Mouse (Mus musculus): ENCODE results near the gene Olfr67. TPM values are rescaled to one million over a fixed set of nuclear protein-coding genes. Genes with fewer than 3 reads are reported as not detected.

The Olfr67 gene
- not detected for polyA plus RNA-seq (2017; shearing (Covaris generic))

DNA sequence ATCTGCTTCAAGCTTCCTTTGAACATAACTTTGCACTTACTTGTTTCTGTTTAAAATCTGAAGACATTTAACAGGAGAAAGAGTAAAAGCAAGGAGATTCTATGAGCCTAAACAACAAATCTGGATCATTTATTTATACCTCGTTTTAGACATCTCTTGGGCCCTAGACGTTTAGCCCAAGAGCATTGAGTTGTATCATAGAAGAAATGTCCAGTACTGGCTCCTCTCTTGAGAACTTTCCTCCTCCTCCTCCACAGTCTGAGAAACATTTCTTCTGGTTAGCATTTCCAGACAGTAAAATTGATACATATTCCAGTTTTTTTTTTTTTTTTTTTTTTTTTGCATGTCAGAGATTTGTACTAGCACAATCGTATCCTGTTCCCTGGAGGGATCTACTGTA, at the start of gene Olfr67:
TSS of gene Olfr67 (minus strand) at position 101 of the 400 bp plus-strand sequence.

DNA sequence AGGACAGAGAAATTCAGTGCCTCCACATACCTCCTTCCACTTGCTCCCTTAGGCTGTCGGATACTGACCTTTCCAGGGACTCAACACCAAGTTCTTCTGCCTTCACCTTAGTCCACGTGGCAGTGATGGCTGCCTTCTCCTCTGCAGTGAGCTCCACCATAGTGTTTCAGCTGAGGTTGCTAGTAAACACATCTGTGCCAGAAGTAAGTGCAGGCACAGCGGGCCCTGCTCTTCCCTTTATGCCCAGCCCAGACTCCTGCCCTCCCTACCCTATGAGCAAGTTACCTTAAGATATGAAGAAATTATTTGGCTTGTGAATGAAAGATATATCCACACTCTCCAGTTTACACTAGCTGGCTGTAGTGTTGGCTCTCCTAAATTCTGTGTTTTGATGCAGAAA, 48.6 kb upstream of the Olfr67 start, which contains the start of gene Hbb-bh2:
TSS of gene Hbb-bh2 (minus strand) at position 253 of the 400 bp plus-strand sequence.

GRCm38 (mm10) chr7:103827808-103828207, 36.2 kb upstream of the Olfr67 start, which contains the start of gene Hbb-bs:
TSS of gene Hbb-bs (minus strand) at chr7:103828096.

GRCm38 (mm10) chr7:103813766-103814165, 22.1 kb upstream of the Olfr67 start, which contains the start of gene Hbb-bt:
TSS of gene Hbb-bt (minus strand) at chr7:103813996.

DNA sequence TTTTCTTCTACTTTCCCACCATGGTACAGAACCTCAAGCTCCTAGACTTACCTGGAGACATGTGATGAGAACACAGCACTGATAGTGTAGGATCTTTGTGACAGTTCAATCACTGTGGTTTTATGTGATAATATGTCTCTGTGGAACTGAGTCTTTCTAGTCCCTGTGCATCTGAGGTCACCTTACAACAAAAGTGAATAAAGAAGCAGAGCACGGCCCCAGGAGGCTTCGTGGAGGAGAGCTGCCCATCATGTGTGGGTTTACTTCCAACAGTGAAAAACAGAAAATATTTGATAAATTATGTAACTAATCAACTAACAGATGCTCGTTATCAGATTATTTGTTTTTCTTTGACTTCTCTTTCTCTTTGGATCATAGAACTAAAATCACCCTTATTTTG, 12.0 kb downstream of the Olfr67 start, which contains the start of gene Olfr68:
TSS of gene Olfr68 (minus strand) at position 101 of the 400 bp plus-strand sequence.

DNA sequence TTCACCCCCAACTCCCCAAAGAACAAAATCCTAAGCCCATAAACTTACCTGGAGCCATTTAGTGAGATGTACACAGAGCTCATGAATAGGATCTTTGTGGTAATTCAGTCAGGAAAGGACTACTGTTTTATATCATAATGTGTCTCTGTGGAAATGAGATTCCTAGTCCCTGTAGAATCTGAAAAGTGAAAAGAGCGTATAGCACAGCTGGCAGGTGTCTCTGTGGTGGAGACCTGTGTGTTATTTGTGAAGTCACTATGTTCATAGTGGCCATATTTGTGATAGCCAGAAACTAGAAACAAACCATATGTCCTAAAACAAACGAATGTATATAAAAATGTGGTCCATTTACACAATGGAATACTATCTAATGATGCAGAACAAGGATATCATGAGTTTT, 20.1 kb downstream of the Olfr67 start, which contains the start of gene Olfr69:
TSS of gene Olfr69 (minus strand) at position 101 of the 400 bp plus-strand sequence.

DNA sequence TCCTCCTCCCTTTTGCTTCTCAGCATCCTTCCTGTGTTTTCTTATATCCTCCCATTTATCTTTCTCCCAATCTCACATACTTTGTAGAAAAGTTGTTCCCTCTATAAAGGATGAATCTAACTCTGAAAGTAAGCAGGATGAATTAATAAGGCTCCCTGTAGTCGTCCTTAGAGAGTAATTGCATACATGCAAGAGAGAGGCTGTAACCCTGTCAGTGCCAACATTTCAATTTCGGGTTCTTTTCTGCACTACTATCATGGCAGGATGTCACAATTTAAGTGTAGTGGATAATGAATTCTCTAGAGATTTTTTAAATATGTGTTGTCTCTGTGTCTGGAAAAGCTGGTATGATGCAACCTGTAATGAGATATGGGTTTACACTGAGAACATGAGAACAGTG, 34.4 kb downstream of the Olfr67 start, which contains the start of gene Olfr630:
TSS of gene Olfr630 (minus strand) at position 101 of the 400 bp plus-strand sequence.

DNA sequence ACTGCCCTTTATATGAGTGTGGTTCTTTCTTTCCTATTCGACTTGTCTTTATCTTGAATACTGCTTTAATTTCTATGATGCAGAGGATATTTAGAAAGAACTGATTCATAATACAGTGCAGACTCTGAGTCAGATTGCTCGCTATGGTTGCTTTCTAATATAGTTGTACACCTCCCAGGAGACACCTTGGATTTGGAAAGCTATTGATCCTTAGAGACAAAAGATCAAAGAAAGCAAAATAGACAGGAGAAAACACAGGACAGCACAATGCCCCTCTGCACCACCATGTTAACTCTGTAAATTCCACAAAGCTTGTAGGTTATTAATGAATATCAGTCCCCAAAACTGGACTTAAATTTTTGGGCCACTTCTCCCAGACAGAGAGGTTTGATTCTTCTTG, 46.8 kb downstream of the Olfr67 start, which contains the start of gene Olfr629:
TSS of gene Olfr629 (minus strand) at position 101 of the 400 bp plus-strand sequence.

Other genes starting within 250 kb of the Olfr67 start
- not detected for gene Olfr612, start 249.1 kb downstream of the Olfr67 start, polyA plus RNA-seq (2017; shearing (Covaris generic))
- 0.05 TPM for gene Olfr613, start 243.7 kb downstream of the Olfr67 start, polyA plus RNA-seq (2017; shearing (Covaris generic))
- not detected for gene Olfr615, start 235.7 kb downstream of the Olfr67 start, polyA plus RNA-seq (2017; shearing (Covaris generic))
- not detected for gene Olfr616, start 222.7 kb downstream of the Olfr67 start, polyA plus RNA-seq (2017; shearing (Covaris generic))
- gene Olfr617, start 218.8 kb downstream of the Olfr67 start, polyA plus RNA-seq (2017; shearing (Covaris generic)): not detected
- not detected for gene Olfr618, start 201.7 kb downstream of the Olfr67 start, polyA plus RNA-seq (2017; shearing (Covaris generic))
- gene Olfr619, start 191.2 kb downstream of the Olfr67 start, polyA plus RNA-seq (2017; shearing (Covaris generic)): not detected
- gene Olfr620, start 179.3 kb downstream of the Olfr67 start, polyA plus RNA-seq (2017; shearing (Covaris generic)): not detected
- gene Olfr622, start 149.1 kb downstream of the Olfr67 start, polyA plus RNA-seq (2017; shearing (Covaris generic)): not detected
- not detected for gene Olfr623, start 128.1 kb downstream of the Olfr67 start, polyA plus RNA-seq (2017; shearing (Covaris generic))
- gene Olfr624, start 120.6 kb downstream of the Olfr67 start, polyA plus RNA-seq (2017; shearing (Covaris generic)): not detected
- not detected for gene Olfr625-ps1, start 109.1 kb downstream of the Olfr67 start, polyA plus RNA-seq (2017; shearing (Covaris generic))
- not detected for gene Olfr243, start 77.2 kb downstream of the Olfr67 start, polyA plus RNA-seq (2017; shearing (Covaris generic))
- gene Olfr628, start 61.4 kb downstream of the Olfr67 start, polyA plus RNA-seq (2017; shearing (Covaris generic)): not detected
- gene Olfr629, start 46.9 kb downstream of the Olfr67 start, polyA plus RNA-seq (2017; shearing (Covaris generic)): not detected
- gene Olfr630, start 34.5 kb downstream of the Olfr67 start, polyA plus RNA-seq (2017; shearing (Covaris generic)): not detected
- gene Olfr69, start 20.2 kb downstream of the Olfr67 start, polyA plus RNA-seq (2017; shearing (Covaris generic)): not detected
- gene Olfr68, start 12.1 kb downstream of the Olfr67 start, polyA plus RNA-seq (2017; shearing (Covaris generic)): not detected
- 106 TPM for gene Hbb-bt, start 22.2 kb upstream of the Olfr67 start, polyA plus RNA-seq (2017; shearing (Covaris generic))
- gene Hbb-bs, start 36.3 kb upstream of the Olfr67 start, polyA plus RNA-seq (2017; shearing (Covaris generic)): 546 TPM
- gene Hbb-bh2, start 48.7 kb upstream of the Olfr67 start, polyA plus RNA-seq (2017; shearing (Covaris generic)): not detected
- not detected for gene Hbb-bh1, start 51.3 kb upstream of the Olfr67 start, polyA plus RNA-seq (2017; shearing (Covaris generic))
- not detected for gene Hbb-y, start 61.4 kb upstream of the Olfr67 start, polyA plus RNA-seq (2017; shearing (Covaris generic))
- gene Olfr66, start 94.4 kb upstream of the Olfr67 start, polyA plus RNA-seq (2017; shearing (Covaris generic)): not detected
- gene Olfr64, start 102.7 kb upstream of the Olfr67 start, polyA plus RNA-seq (2017; shearing (Covaris generic)): not detected
- not detected for gene Olfr65, start 111.7 kb upstream of the Olfr67 start, polyA plus RNA-seq (2017; shearing (Covaris generic))
- gene Olfr631, start 137.0 kb upstream of the Olfr67 start, polyA plus RNA-seq (2017; shearing (Covaris generic)): not detected
- not detected for gene Olfr632, start 142.5 kb upstream of the Olfr67 start, polyA plus RNA-seq (2017; shearing (Covaris generic))
- gene Olfr633, start 152.6 kb upstream of the Olfr67 start, polyA plus RNA-seq (2017; shearing (Covaris generic)): not detected
- 0.04 TPM for gene Olfr635, start 179.3 kb upstream of the Olfr67 start, polyA plus RNA-seq (2017; shearing (Covaris generic))
- gene Olfr638, start 206.9 kb upstream of the Olfr67 start, polyA plus RNA-seq (2017; shearing (Covaris generic)): not detected
- not detected for gene Olfr639, start 225.5 kb upstream of the Olfr67 start, polyA plus RNA-seq (2017; shearing (Covaris generic))
- not detected for gene Olfr640, start 233.8 kb upstream of the Olfr67 start, polyA plus RNA-seq (2017; shearing (Covaris generic))
- not detected for gene Olfr641, start 243.6 kb upstream of the Olfr67 start, polyA plus RNA-seq (2017; shearing (Covaris generic))

Data from activated CD4-positive, CD25-positive, alpha-beta regulatory T cell, adult 9 weeks (primary cell).